Mouse (Mus musculus): ENCODE results near the gene Olfr521. TPM values are rescaled to one million over a fixed set of nuclear protein-coding genes. Genes with fewer than 3 reads are reported as not detected.
A peak's percentile ranks its signal among the peaks of the same experiment; 100 is the strongest.
"Not testable (repeated sequence)": the region's sequence is repeated elsewhere in the genome, so short reads cannot be mapped to it uniquely, and the experiment has no call there.

Olfr521 gene
- total RNA-seq, 2 experiments from 2014 or later = not detected

GRCm38 (mm10) chr7:99805340-99805739, 42.0 kb downstream of the Olfr521 start:
- no peak for ATAC-seq (replicated peaks; ENCODE audit: poor library complexity)

- ATAC-seq (replicated peaks; ENCODE audit: poor library complexity) = not testable (repeated sequence)
Observed at GRCm38 (mm10) chr7:99807043-99807442, 43.7 kb downstream of the Olfr521 start.

GRCm38 (mm10) chr7:99810814-99811213, 47.5 kb downstream of the Olfr521 start:
- no peak for ATAC-seq (replicated peaks; ENCODE audit: poor library complexity)

- ATAC-seq (replicated peaks; ENCODE audit: poor library complexity) = no peak
Observed at GRCm38 (mm10) chr7:99811661-99812060, 48.4 kb downstream of the Olfr521 start.

DNA sequence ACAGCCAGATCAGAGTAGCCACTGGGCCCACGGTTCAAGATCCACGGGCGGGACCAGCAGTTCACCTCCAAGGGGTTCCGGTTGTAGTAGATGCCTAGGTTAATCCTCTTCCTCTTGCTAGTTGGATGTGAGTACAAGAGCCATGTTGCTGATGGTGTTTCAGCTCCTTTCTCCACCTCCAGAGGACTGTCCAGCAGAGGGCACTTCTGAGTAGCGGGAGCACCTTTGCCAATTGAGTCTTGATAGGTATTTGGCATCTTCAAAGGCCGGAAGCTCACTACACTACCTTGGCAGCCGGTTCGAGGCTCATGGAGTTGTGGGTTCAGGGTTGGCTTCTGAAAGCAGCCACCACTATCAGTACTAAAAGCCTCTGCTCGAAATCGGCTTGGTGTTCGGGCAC, 50.1 kb downstream of the Olfr521 start:
- ATAC-seq (replicated peaks; ENCODE audit: poor library complexity) = peak; percentile 54

DNA sequence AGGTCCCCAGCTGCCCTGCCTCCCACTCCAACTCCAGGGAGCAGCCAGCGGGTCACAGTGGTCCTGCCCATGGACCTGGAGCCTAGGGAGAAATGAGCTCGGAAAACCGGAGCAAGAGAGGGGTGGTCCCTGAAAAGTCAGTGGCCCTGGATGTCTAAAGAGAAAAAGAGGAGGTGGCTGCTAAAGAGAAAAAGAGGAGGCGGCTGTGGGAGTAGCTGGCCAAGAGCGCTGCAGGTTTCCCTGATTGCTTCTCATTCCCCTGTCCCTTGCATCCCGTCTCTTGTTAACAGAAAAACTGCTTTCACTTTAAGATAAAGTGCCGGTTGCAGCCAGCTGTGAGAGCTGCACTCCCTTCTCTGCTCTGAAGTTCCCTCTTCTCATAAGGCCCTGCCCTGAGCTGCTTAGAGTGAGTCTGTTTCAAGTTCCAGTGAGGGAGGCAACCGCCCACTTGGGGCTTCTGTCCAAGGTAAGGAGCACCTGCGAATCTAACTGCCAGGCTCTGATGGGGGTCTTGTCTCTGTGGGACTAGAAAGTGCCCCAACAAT, 54.9 kb downstream of the Olfr521 start:
- not testable (repeated sequence) for ATAC-seq (replicated peaks; ENCODE audit: poor library complexity)

Other genes with a start within 250 kb of the Olfr521 start
- 23.5 and 24.1 TPM in 2 replicates for gene Arrb1, start 228.0 kb upstream of the Olfr521 start, total RNA-seq (2015)
- gene Arrb1, start 228.0 kb upstream of the Olfr521 start, total RNA-seq (2017) = 48.2 and 49.2 TPM in 2 replicates
- gene Tpbgl, start 136.4 kb upstream of the Olfr521 start, total RNA-seq (2015) = 0.07 TPM in 1 of 2 replicates, not detected in the other
- not detected in 2 replicates for gene Tpbgl, start 136.4 kb upstream of the Olfr521 start, total RNA-seq (2017)
- gene Slco2b1, start 52.2 kb upstream of the Olfr521 start, total RNA-seq (2015) = 0.07 and 0.10 TPM in 2 replicates
- gene Slco2b1, start 52.2 kb upstream of the Olfr521 start, total RNA-seq (2017) = 0.10 and 0.12 TPM in 2 replicates
- not detected in 2 replicates for gene Olfr520, start 33.2 kb upstream of the Olfr521 start, total RNA-seq (2015)
- gene Olfr520, start 33.2 kb upstream of the Olfr521 start, total RNA-seq (2017) = not detected in 2 replicates
- gene Neu3, start 64.9 kb downstream of the Olfr521 start, total RNA-seq (2015) = 1.7 and 1.9 TPM in 2 replicates
- 1.6 and 3.4 TPM in 2 replicates for gene Neu3, start 64.9 kb downstream of the Olfr521 start, total RNA-seq (2017)
- gene Xrra1, start 95.6 kb downstream of the Olfr521 start, total RNA-seq (2015) = 0.17 TPM in 1 of 2 replicates, not detected in the other
- 0.25 TPM in 1 of 2 replicates, not detected in the other for gene Xrra1, start 95.6 kb downstream of the Olfr521 start, total RNA-seq (2017)
- 372 and 413 TPM in 2 replicates for gene Spcs2, start 100.0 kb downstream of the Olfr521 start, total RNA-seq (2015)
- gene Spcs2, start 100.0 kb downstream of the Olfr521 start, total RNA-seq (2017) = 255 and 284 TPM in 2 replicates
- gene Rnf169, start 216.9 kb downstream of the Olfr521 start, total RNA-seq (2015) = 11.3 and 13.3 TPM in 2 replicates
- 14.1 and 18.3 TPM in 2 replicates for gene Rnf169, start 216.9 kb downstream of the Olfr521 start, total RNA-seq (2017)
- gene Chrdl2, start 242.7 kb downstream of the Olfr521 start, total RNA-seq (2015) = not detected in 2 replicates
- not detected in 2 replicates for gene Chrdl2, start 242.7 kb downstream of the Olfr521 start, total RNA-seq (2017)

All from megakaryocyte progenitor cell, adult 5-6 weeks (primary cell).